Mouse (Mus musculus): ENCODE data around the gene Map2k3. TPM values are rescaled to one million over a fixed set of nuclear protein-coding genes. Genes with fewer than 3 reads are reported as not detected.
A peak's percentile ranks its signal among the peaks of the same experiment; 100 is the strongest.

Gene Map2k3
- total and polyA plus RNA-seq, 3 experiments, result 13.7 to 92.5 (median 35.5) TPM

- no peak for DNase-seq (ENCODE audit: extremely low read depth)
- Histone ChIP-seq H3K27me3 (replicated peaks) (no peaks in the 10 kb centered on the region), H3K79me2 (replicated peaks; ENCODE audit: control insufficient read depth, extremely low read depth, insufficient read depth, poor library complexity, severe bottlenecking) (no peaks in the 10 kb centered on the region), H3K9ac (ENCODE audit: insufficient read depth, low read depth) (no peak overlapping the region), H3K36me3 (replicated peaks in 1 of 2; ENCODE audit: control insufficient read depth in 1 of 2, insufficient read depth in 1 of 2, low read length in 1 of 2) (peaks cover 15 to 66% of the 10 kb centered on the region in 2 experiments), H3K4me1 (ENCODE audit: control insufficient read depth in 1 of 2, insufficient read depth in 2 of 2) (peaks cover 3 to 20% of the 10 kb centered on the region in 2 experiments), H3K9me3 (replicated peaks; ENCODE audit: low read length) (no peaks in the 10 kb centered on the region), H3K27ac (ENCODE audit: insufficient read depth, low read depth) (no peak overlapping the region), H3K4me2 (ENCODE audit: insufficient read depth, low read depth, poor library complexity, severe bottlenecking) (no peak overlapping the region), H3K4me3 (replicated peaks in 1 of 3; ENCODE audit: low read depth in 2 of 3, low read length in 2 of 3, poor library complexity in 1 of 3) (no peak overlapping the region)
- no peak for TF ChIP-seq MYC (IDR thresholded peaks at IDR 0.05; ENCODE audit: low read depth, low read length)
- dilution Hi-C loops (cut with MboI; ENCODE audit: extremely low pct_ligation_motif_present, extremely low pct_unique_long_range_greater_than_20kb, low sequenced_read_pairs), result no loop called here
- in situ Hi-C loops (cut with MboI; ENCODE audit: low pct_ligation_motif_present, low pct_unique_long_range_greater_than_20kb, low sequenced_read_pairs), result no loop called here
Observed at GRCm38 (mm10) chr11:60924498-60924897, 7.3 kb upstream of the Map2k3 start.

GRCm38 (mm10) chr11:60924981-60925380, 6.9 kb upstream of the Map2k3 start:
- TF ChIP-seq MAFK (IDR thresholded peaks at IDR 0.05; ENCODE audit: insufficient replicate concordance, low read length) (no peak), SIN3A (IDR thresholded peaks at IDR 0.05; ENCODE audit: low read length) (no peak), ZNF384 (IDR thresholded peaks at IDR 0.05; ENCODE audit: low read depth, low read length) (no peak)
- Histone ChIP-seq H3K36me3 (replicated peaks in 1 of 2; ENCODE audit: control insufficient read depth in 1 of 2, insufficient read depth in 1 of 2, low read length in 1 of 2) (peaks cover 11 to 64% of the 10 kb centered on the region in 2 experiments), H3K79me2 (replicated peaks; ENCODE audit: control insufficient read depth, extremely low read depth, insufficient read depth, poor library complexity, severe bottlenecking) (no peaks in the 10 kb centered on the region), H3K4me1 (ENCODE audit: control insufficient read depth in 1 of 2, insufficient read depth in 2 of 2) (peaks cover 3 to 25% of the 10 kb centered on the region in 2 experiments), H3K9ac (ENCODE audit: insufficient read depth, low read depth) (no peak overlapping the region), H3K9me3 (replicated peaks; ENCODE audit: low read length) (no peaks in the 10 kb centered on the region), H3K4me2 (ENCODE audit: insufficient read depth, low read depth, poor library complexity, severe bottlenecking) (no peak overlapping the region), H3K4me3 (replicated peaks in 1 of 3; ENCODE audit: low read depth in 2 of 3, low read length in 2 of 3, poor library complexity in 1 of 3) (no peak overlapping the region), H3K27me3 (replicated peaks) (no peaks in the 10 kb centered on the region), H3K27ac (ENCODE audit: insufficient read depth, low read depth) (no peak overlapping the region)
- in situ Hi-C loops (cut with MboI; ENCODE audit: low pct_ligation_motif_present, low pct_unique_long_range_greater_than_20kb, low sequenced_read_pairs) (no loop called here), dilution Hi-C loops (cut with MboI; ENCODE audit: extremely low pct_ligation_motif_present, extremely low pct_unique_long_range_greater_than_20kb, low sequenced_read_pairs) (no loop called here)
- no peak for DNase-seq (ENCODE audit: extremely low read depth)

GRCm38 (mm10) chr11:60927264-60927663, 4.6 kb upstream of the Map2k3 start:
- dilution Hi-C loops (cut with MboI; ENCODE audit: extremely low pct_ligation_motif_present, extremely low pct_unique_long_range_greater_than_20kb, low sequenced_read_pairs), result no loop called here
- H3K79me2 ChIP-seq (replicated peaks; ENCODE audit: control insufficient read depth, extremely low read depth, insufficient read depth, poor library complexity, severe bottlenecking), result peaks cover under 1% of the 10 kb centered on the region; the same call in 1 of the 2 replicates
- H3K4me3 ChIP-seq (replicated peaks in 1 of 3; ENCODE audit: low read depth in 2 of 3, low read length in 2 of 3, poor library complexity in 1 of 3), result no peak overlapping the region
- DNase-seq (ENCODE audit: extremely low read depth), result peak; percentile 97
- no peaks in the 10 kb centered on the region for H3K27me3 ChIP-seq (replicated peaks)
- no peak overlapping the region for H3K27ac ChIP-seq (ENCODE audit: insufficient read depth, low read depth)
- H3K36me3 ChIP-seq (replicated peaks in 1 of 2; ENCODE audit: control insufficient read depth in 1 of 2, insufficient read depth in 1 of 2, low read length in 1 of 2), result peaks cover 0 to 50% of the 10 kb centered on the region in 2 experiments
- no peak overlapping the region for H3K9ac ChIP-seq (ENCODE audit: insufficient read depth, low read depth)
- peak overlapping the region; percentile 3; the same call in 1 of the 2 replicates for H3K4me2 ChIP-seq (ENCODE audit: insufficient read depth, low read depth, poor library complexity, severe bottlenecking)
- no peaks in the 10 kb centered on the region for H3K9me3 ChIP-seq (replicated peaks; ENCODE audit: low read length)
- peaks cover 6 to 38% of the 10 kb centered on the region in 2 experiments for H3K4me1 ChIP-seq (ENCODE audit: control insufficient read depth in 1 of 2, insufficient read depth in 2 of 2)
- in situ Hi-C loops (cut with MboI; ENCODE audit: low pct_ligation_motif_present, low pct_unique_long_range_greater_than_20kb, low sequenced_read_pairs), result no loop called here
- peak; percentile 99 for TF ChIP-seq MYC (IDR thresholded peaks at IDR 0.05; ENCODE audit: low read depth, low read length)
- TF ChIP-seq ZC3H11A (IDR thresholded peaks at IDR 0.05; ENCODE audit: low read depth, low read length), result no peak
- TF ChIP-seq GABPA (IDR thresholded peaks at IDR 0.05; ENCODE audit: insufficient replicate concordance, low read depth, low read length), result no peak
- TF ChIP-seq POLR2AphosphoS2 (IDR thresholded peaks at IDR 0.05; ENCODE audit: low read depth, low read length), result no peak
- TF ChIP-seq HCFC1 (IDR thresholded peaks at IDR 0.05; ENCODE audit: low read depth, low read length), result peak; percentile 14; the same call in 1 of the 2 replicates
- TF ChIP-seq PAX5 (IDR thresholded peaks at IDR 0.05; ENCODE audit: low read length), result no peak
- TF ChIP-seq MXI1 (IDR thresholded peaks at IDR 0.05; ENCODE audit: low read depth, low read length), result peak; percentile 73; the same call in 1 of the 2 replicates
- peak; percentile 95 to 98 for TF ChIP-seq CTCF (conservative IDR thresholded peaks at IDR 0.05 in 1 of 2, IDR thresholded peaks at IDR 0.05 in 1 of 2; ENCODE audit: low read depth in 2 of 2, low read length in 2 of 2)
- TF ChIP-seq ZMIZ1 (IDR thresholded peaks at IDR 0.05; ENCODE audit: low read depth, low read length), result no peak
- no peak for TF ChIP-seq UBTF (IDR thresholded peaks at IDR 0.05; ENCODE audit: low read depth, low read length)
- TF ChIP-seq RCOR1 (conservative IDR thresholded peaks at IDR 0.05; ENCODE audit: low read depth, low read length), result no peak
- TF ChIP-seq SMC3 (IDR thresholded peaks at IDR 0.05; ENCODE audit: low read depth, low read length), result peak; percentile 80
- TF ChIP-seq JUND (conservative IDR thresholded peaks at IDR 0.05; ENCODE audit: low read depth, low read length), result no peak; the same call in 1 of the 2 replicates
- TF ChIP-seq MAZ (IDR thresholded peaks at IDR 0.05; ENCODE audit: low read depth, low read length), result no peak
- 0 out of 2 replicates have a peak, but pooled peaks have one; percentile 32 for TF ChIP-seq POLR2A (IDR thresholded peaks at IDR 0.05; ENCODE audit: low read depth, low read length)
- TF ChIP-seq MAX (IDR thresholded peaks at IDR 0.05; ENCODE audit: low read length), result peak; percentile 99
- peak; percentile 56; the same call in 1 of the 2 replicates for TF ChIP-seq MAFK (IDR thresholded peaks at IDR 0.05; ENCODE audit: insufficient replicate concordance, low read length)
- TF ChIP-seq CHD1 (IDR thresholded peaks at IDR 0.05; ENCODE audit: low read depth, low read length), result no peak
- TF ChIP-seq ETS1 (conservative IDR thresholded peaks at IDR 0.05; ENCODE audit: low read depth, low read length), result no peak; the same call in 1 of the 2 replicates
- peak; percentile 98 for TF ChIP-seq USF2 (conservative IDR thresholded peaks at IDR 0.05; ENCODE audit: low read depth, low read length)
- no peak for TF ChIP-seq E2F4 (IDR thresholded peaks at IDR 0.05; ENCODE audit: insufficient replicate concordance, low read depth, low read length)
- peak; percentile 96 for TF ChIP-seq BHLHE40 (IDR thresholded peaks at IDR 0.05; ENCODE audit: low read depth, low read length)
- TF ChIP-seq USF1 (IDR thresholded peaks at IDR 0.05; ENCODE audit: low read depth, low read length), result peak; percentile 98
- no peak for TF ChIP-seq NELFE (IDR thresholded peaks at IDR 0.05; ENCODE audit: low read depth, low read length)
- no peak for TF ChIP-seq EP300 (IDR thresholded peaks at IDR 0.05; ENCODE audit: low read length)

Measured in CH12.LX (cell line).